Mouse (Mus musculus) layer of hippocampus, adult 2 months (tissue): ENCODE measurements around the gene Med28. TPM values are rescaled to one million over a fixed set of nuclear protein-coding genes. Genes with fewer than 3 reads are reported as not detected.

Experiments
- DNase-seq, 2 experiments: peaks; one replicate each; pipeline ENCODE4 v3.0.0; 2022; ENCODE audit warnings: low spot score in 2 of 2
- H3K27ac ChIP-seq: fragments of 200-600 bp; 2 replicates; pipeline ENCODE4 v1.8.1; 2022
- H3K4me3 ChIP-seq: fragments of 200-600 bp; 2 replicates; pipeline ENCODE4 v1.8.1; 2022; ENCODE audit warnings: mild to moderate bottlenecking
- CTCF ChIP-seq: fragments of 200-600 bp; conservative IDR thresholded peaks from 2 replicates; pipeline ENCODE4 v1.8.1; 2022; ENCODE audit warnings: antibody characterized with exemption, mild to moderate bottlenecking, moderate library complexity
- total RNA-seq, 2 experiments: library from RNA; stranded (reverse); gene quantifications; 2 replicates each; pipeline ENCODE4 v1.2.3; 2021

The Med28 gene
- total RNA-seq, 2 experiments from 2014 or later: 96.8 to 102 TPM

GRCm38 (mm10) chr5:45493191-45494092 is 26.6 kb upstream of the Med28 start, which contains the start of gene Lap3:
TSS of gene Lap3 (plus strand) at chr5:45493374.
- H3K4me3 ChIP-seq: peak within 1 kb of the TSS; percentile 66
- peak within 1 kb of the TSS; percentile 92 for H3K27ac ChIP-seq
- TF ChIP-seq CTCF: peak; percentile 74
- peak; percentile 97 for DNase-seq

DNA sequence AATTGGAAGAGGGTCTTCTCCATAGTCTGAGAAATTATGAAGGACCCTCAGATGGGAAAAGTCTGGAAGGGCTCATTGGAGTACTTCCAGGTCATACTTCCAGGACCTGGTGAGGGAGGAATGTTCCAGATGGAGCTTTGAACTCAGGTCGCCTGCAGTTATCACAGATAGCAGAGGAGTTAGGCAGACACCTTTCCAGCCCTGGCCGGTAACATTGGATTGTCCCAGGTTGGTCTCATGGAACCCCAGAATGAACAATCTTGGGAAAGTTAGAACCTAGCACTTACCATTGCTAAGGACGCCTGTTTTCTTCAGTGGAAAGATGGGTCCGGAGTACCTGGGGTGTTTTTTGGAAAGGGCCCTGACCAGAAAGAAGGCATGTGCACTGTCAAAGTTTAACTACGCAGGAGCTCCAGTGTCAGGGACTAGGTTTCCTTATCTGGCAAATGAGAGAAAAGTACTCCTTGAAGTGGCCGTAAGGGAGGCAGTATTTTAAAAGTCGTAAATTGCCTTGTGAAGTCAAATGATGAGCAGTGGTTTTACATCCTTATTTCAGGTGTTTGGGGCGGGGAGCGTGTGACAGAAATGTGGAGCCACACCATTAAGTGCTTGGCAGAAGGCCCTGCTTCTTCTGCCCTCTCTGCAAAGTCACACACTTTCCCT is 25.8 kb upstream of the Med28 start:
- H3K4me3 ChIP-seq: peak overlapping the region; percentile 66
- TF ChIP-seq CTCF: no peak
- DNase-seq: no peak
- H3K27ac ChIP-seq: peak overlapping the region; percentile 92

DNA sequence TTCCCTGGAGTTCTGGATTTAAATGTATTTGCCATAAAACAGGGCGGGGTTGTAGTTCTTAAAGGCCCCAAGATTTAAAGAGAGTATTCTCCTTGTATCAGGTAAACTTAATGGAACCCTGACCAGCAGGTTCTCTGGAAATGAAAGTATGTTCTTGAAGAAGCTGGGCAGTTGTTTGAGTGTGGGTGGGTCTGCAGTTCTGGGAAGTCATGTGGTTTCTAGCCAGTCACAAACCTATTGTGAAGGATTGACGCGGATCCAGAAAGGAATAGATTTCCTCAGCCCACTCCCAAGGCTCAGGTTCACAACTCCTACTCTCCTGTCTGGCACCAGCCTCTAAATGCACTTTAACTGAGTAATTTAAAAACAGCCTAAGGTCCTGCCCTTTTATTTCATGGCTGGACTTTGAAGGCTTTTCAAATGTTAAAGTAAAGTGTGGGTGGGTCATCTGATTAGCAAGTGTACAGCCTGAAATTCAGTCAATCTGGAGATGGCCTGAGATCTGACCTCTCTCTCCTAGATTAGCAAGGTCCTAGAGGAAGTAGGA is 24.5 kb upstream of the Med28 start:
- peak overlapping the region; percentile 66 for H3K4me3 ChIP-seq
- peak overlapping the region; percentile 92; the same call in 1 of the 2 replicates for H3K27ac ChIP-seq
- DNase-seq: peak in 1 of 2 experiments; percentile 5
- no peak for TF ChIP-seq CTCF

DNA sequence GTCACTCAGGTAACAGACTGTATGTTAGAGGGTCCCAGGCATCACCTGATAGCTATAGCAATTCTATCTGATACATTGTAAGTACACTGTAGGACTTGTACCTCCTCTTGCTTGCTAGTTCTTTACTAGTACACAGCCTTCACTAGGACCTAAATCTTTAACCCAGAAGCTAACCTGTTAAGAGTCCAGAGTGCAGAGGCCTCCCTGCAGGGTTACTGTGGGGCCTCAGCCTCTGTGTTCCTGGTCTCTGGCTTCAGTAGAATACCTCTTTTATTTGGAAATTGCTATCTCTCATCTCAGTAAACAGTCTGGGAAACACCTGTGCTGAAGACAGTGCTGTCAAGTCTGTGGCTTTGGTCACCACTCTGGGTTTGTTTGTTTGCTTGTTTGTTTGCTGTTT is 24.0 kb upstream of the Med28 start:
- DNase-seq: peak in 1 of 2 experiments; percentile 2
- Histone ChIP-seq H3K27ac (peak overlapping the region; percentile 92), H3K4me3 (peak overlapping the region; percentile 6; the same call in 1 of the 2 replicates)
- TF ChIP-seq CTCF: no peak

DNA sequence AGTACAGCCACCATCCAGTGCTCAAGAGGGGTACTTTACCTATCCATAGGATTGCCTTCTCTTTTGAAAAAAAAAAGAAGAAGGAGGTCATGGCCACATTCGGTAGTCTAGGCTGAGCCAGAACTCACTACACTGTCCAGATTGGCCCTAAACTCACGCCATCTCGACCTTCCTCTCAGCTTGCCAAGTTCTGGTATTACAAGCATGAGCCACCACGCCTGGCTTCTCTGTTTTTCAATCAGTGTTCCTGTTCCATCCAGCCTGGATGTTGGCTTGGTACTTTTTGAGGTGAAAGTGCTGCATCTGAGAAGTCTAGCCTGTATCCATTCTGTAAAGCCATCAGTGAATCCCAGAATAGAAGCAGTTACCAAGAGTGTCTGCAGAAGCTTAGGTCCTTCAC is 23.6 kb upstream of the Med28 start:
- DNase-seq: peak in 1 of 2 experiments; percentile 4
- no peak for TF ChIP-seq CTCF
- H3K4me3 ChIP-seq: no peak overlapping the region
- peak overlapping the region; percentile 92 for H3K27ac ChIP-seq

- no peak for TF ChIP-seq CTCF
- Histone ChIP-seq H3K27ac (peak overlapping the region; percentile 92), H3K4me3 (peak overlapping the region; percentile 3; the same call in 1 of the 2 replicates)
- DNase-seq: peak in 1 of 2 experiments; percentile 4
Measured at GRCm38 (mm10) chr5:45496930-45497550, 23.0 kb upstream of the Med28 start.

DNA sequence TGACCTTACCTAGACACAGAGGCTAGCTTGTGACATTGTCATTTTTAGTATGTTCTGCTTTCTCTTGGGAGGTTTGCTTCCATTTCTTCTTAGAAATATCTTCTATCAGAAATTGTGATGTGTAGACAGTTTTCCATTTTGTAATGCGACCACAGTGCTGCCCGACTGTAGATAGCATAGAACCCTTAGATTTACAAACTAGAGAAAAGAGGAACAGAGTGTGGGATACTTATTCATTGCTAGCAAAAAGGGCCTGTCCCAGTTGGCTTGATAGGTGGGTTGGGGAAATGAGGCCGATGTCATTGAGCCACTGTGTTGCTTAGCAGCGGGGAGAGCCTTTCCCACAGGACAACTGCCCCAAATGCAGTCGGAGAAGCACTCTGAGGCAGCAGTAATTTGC is 22.5 kb upstream of the Med28 start:
- peak overlapping the region; percentile 92 for H3K27ac ChIP-seq
- H3K4me3 ChIP-seq: peak overlapping the region; percentile 20; the same call in 1 of the 2 replicates
- TF ChIP-seq CTCF: no peak
- peak in 1 of 2 experiments; percentile 8 for DNase-seq

GRCm38 (mm10) chr5:45510071-45510470 is 10.0 kb upstream of the Med28 start:
- DNase-seq: peak in 1 of 2 experiments; percentile 40
- Histone ChIP-seq H3K27ac (no peak overlapping the region), H3K4me3 (no peak overlapping the region)
- TF ChIP-seq CTCF: peak; percentile 65

GRCm38 (mm10) chr5:45512908-45513307 is 7.1 kb upstream of the Med28 start:
- no peak for TF ChIP-seq CTCF
- DNase-seq: no peak

DNA sequence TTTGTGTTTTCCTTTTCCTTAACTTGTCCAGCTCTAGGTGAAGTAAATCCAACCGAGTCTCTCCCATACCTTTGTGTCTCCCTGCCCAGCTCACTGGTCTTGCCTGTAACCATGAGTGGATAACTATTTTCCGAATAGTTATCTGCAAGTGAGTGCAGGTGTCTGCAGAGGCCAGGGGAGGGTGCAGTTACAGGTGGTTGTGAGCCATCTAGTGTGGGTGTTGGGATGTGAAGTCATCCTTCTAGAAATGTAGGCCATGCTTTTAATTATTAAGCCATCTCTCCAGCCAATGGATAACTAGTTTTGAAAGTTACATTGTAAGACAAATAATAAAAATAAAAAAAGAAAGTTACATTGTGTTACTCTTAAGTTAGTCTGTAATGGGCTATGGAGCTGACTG is 6.5 kb upstream of the Med28 start:
- DNase-seq: no peak
- H3K4me3 ChIP-seq: no peak overlapping the region

More at GRCm38 (mm10) chr5:45512908-45513307, 7.1 kb upstream of the Med28 start:
- Histone ChIP-seq H3K4me3 (no peak overlapping the region), H3K27ac (no peak overlapping the region)

DNA sequence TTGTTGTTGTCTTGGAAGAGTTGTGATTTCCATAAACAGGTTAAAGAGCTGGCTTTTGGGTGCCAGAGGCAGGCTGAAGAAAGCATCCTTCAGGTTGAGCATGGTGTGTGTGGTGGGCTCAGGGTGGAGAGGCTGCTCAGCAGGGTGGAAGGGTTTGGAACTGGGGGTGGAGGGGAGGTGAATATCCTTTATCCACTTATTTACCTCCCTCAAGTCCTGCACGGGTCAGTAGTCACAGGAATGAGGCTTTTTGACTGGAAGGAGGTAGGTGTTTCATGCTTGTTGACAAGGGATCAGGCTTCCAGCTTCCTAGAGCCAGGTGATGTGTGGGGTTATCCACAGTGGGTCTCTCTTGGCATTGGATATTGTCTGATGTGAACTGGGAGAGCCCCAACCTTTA is 5.4 kb upstream of the Med28 start:
- no peak overlapping the region for H3K4me3 ChIP-seq
- no peak for DNase-seq
- H3K27ac ChIP-seq: no peak overlapping the region
- no peak for TF ChIP-seq CTCF

More for the DNA sequence above, 6.5 kb upstream of the Med28 start:
- no peak overlapping the region for H3K27ac ChIP-seq
- no peak for TF ChIP-seq CTCF

GRCm38 (mm10) chr5:45515151-45515743 is 4.8 kb upstream of the Med28 start:
- DNase-seq: no peak
- no peak overlapping the region for H3K27ac ChIP-seq
- TF ChIP-seq CTCF: no peak
- H3K4me3 ChIP-seq: no peak overlapping the region
